Mouse (Mus musculus): Measurements from ENCODE around the gene Gpatch2. TPM values are rescaled to one million over a fixed set of nuclear protein-coding genes. Genes with fewer than 3 reads are reported as not detected.
A peak's percentile ranks its signal among the peaks of the same experiment; 100 is the strongest.

The Gpatch2 gene
- polyA plus RNA-seq, 1 experiment, result 5.3 TPM

DNA sequence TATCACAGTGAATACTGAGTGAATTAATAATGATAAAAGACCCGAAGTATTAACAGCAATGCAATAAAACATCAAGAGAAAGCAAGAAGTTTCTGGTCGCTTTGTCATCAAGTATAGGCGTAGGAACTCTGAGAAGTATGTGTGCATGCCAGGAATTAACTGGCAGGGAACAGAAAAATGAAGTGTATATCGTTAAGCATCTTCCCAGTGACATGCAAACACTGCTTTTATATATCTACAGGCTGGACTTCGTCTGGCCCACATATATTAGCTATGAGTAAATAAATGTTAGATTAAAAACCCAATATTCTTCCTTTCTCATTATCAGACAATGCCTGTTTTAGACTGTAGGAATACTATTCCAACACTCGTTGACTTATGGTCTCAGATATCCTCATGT lies 9.8 kb upstream of the Gpatch2 start:
- Histone ChIP-seq H3K79me2 (ENCODE audit: control insufficient read depth, insufficient read depth) (no peaks in the 10 kb centered on the region), H3K36me3 (ENCODE audit: control insufficient read depth, insufficient read depth) (no peaks in the 10 kb centered on the region), H3ac (ENCODE audit: control insufficient read depth, insufficient read length) (no peak overlapping the region), H3K4me3 (no peak overlapping the region), H3K4me2 (ENCODE audit: low read depth) (no peak overlapping the region), H3K27me3 (ENCODE audit: control insufficient read depth, insufficient read depth, insufficient read length) (no peaks in the 10 kb centered on the region)
- no peak for TF ChIP-seq POLR2A (IDR thresholded peaks at IDR 0.05; ENCODE audit: insufficient read length, low read depth)
- no peak for TF ChIP-seq SRF (IDR thresholded peaks at IDR 0.05; ENCODE audit: control insufficient read depth, insufficient read length, low read depth)
- TF ChIP-seq MAX (IDR thresholded peaks at IDR 0.05; ENCODE audit: low read depth), result no peak
- TF ChIP-seq MYOG (IDR thresholded peaks at IDR 0.05; ENCODE audit: control insufficient read depth in 1 of 3, insufficient read depth in 1 of 3, insufficient read length in 2 of 3, low read depth in 2 of 3), result no peak
- TF ChIP-seq POLR2AphosphoS2 (IDR thresholded peaks at IDR 0.05; ENCODE audit: insufficient read length, low read depth), result no peak
- TF ChIP-seq REST (IDR thresholded peaks at IDR 0.05; ENCODE audit: insufficient read depth, insufficient read length), result no peak
- no peak for TF ChIP-seq TCF12 (IDR thresholded peaks at IDR 0.05; ENCODE audit: insufficient read depth, poor library complexity, severe bottlenecking)
- TF ChIP-seq USF1 (IDR thresholded peaks at IDR 0.05; ENCODE audit: low read depth), result no peak
- TF ChIP-seq TCF3 (IDR thresholded peaks at IDR 0.05; ENCODE audit: insufficient read length, low read depth), result no peak
- TF ChIP-seq MYOD1 (IDR thresholded peaks at IDR 0.05; ENCODE audit: control insufficient read depth in 1 of 3, insufficient read length in 2 of 3, low read depth in 2 of 3), result no peak
- TF ChIP-seq CEBPB (IDR thresholded peaks at IDR 0.05; ENCODE audit: insufficient read depth, poor library complexity, severe bottlenecking), result no peak
- TF ChIP-seq E2F4 (IDR thresholded peaks at IDR 0.05; ENCODE audit: insufficient read depth), result no peak

DNA sequence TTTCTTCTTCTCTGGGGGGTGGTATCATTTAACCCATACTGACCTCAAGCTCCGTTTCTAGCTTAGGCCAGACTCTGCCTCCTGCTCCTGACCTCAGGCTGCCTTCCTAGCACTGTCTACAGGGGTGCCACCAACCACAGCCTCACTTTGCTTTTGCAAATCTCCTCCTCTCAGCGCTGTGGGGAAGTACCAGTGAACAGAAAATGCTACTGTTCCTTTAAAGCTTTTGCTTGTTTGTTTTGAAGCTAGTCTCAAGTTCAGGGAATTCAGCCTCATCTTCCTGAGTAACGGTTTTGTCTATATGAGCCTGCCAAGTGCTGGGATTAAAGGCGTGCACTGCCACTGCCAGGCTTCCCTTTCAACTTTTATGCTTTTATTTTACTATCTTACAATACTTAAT lies 5.8 kb upstream of the Gpatch2 start:
- Histone ChIP-seq H3K4me2 (ENCODE audit: low read depth) (no peak overlapping the region), H3K79me2 (ENCODE audit: control insufficient read depth, insufficient read depth) (no peaks in the 10 kb centered on the region), H3K4me3 (no peak overlapping the region), H3ac (ENCODE audit: control insufficient read depth, insufficient read length) (no peak overlapping the region), H3K27me3 (ENCODE audit: control insufficient read depth, insufficient read depth, insufficient read length) (no peaks in the 10 kb centered on the region), H3K36me3 (ENCODE audit: control insufficient read depth, insufficient read depth) (no peaks in the 10 kb centered on the region)
- TF ChIP-seq POLR2A (IDR thresholded peaks at IDR 0.05; ENCODE audit: insufficient read length, low read depth) (no peak), TCF12 (IDR thresholded peaks at IDR 0.05; ENCODE audit: insufficient read depth, poor library complexity, severe bottlenecking) (no peak), MYOD1 (IDR thresholded peaks at IDR 0.05; ENCODE audit: control insufficient read depth in 1 of 3, insufficient read length in 2 of 3, low read depth in 2 of 3) (no peak), MAX (IDR thresholded peaks at IDR 0.05; ENCODE audit: low read depth) (no peak), TCF3 (IDR thresholded peaks at IDR 0.05; ENCODE audit: insufficient read length, low read depth) (no peak), REST (IDR thresholded peaks at IDR 0.05; ENCODE audit: insufficient read depth, insufficient read length) (no peak), SRF (IDR thresholded peaks at IDR 0.05; ENCODE audit: control insufficient read depth, insufficient read length, low read depth) (no peak), USF1 (IDR thresholded peaks at IDR 0.05; ENCODE audit: low read depth) (no peak), E2F4 (IDR thresholded peaks at IDR 0.05; ENCODE audit: insufficient read depth) (no peak), CEBPB (IDR thresholded peaks at IDR 0.05; ENCODE audit: insufficient read depth, poor library complexity, severe bottlenecking) (no peak), POLR2AphosphoS2 (IDR thresholded peaks at IDR 0.05; ENCODE audit: insufficient read length, low read depth) (no peak), MYOG (IDR thresholded peaks at IDR 0.05; ENCODE audit: control insufficient read depth in 1 of 3, insufficient read depth in 1 of 3, insufficient read length in 2 of 3, low read depth in 2 of 3) (no peak)

- Histone ChIP-seq H3K79me2 (ENCODE audit: control insufficient read depth, insufficient read depth) (peaks cover 2% of the 10 kb centered on the region), H3K36me3 (ENCODE audit: control insufficient read depth, insufficient read depth) (no peaks in the 10 kb centered on the region), H3ac (ENCODE audit: control insufficient read depth, insufficient read length) (no peak overlapping the region), H3K4me3 (no peak overlapping the region), H3K4me2 (ENCODE audit: low read depth) (no peak overlapping the region), H3K27me3 (ENCODE audit: control insufficient read depth, insufficient read depth, insufficient read length) (no peaks in the 10 kb centered on the region)
- TF ChIP-seq SRF (IDR thresholded peaks at IDR 0.05; ENCODE audit: control insufficient read depth, insufficient read length, low read depth) (no peak), POLR2AphosphoS2 (IDR thresholded peaks at IDR 0.05; ENCODE audit: insufficient read length, low read depth) (no peak), MAX (IDR thresholded peaks at IDR 0.05; ENCODE audit: low read depth) (no peak), TCF3 (IDR thresholded peaks at IDR 0.05; ENCODE audit: insufficient read length, low read depth) (no peak), MYOG (IDR thresholded peaks at IDR 0.05; ENCODE audit: control insufficient read depth in 1 of 3, insufficient read depth in 1 of 3, insufficient read length in 2 of 3, low read depth in 2 of 3) (no peak)
Measured at GRCm38 (mm10) chr1:187210736-187211135, 4.6 kb upstream of the Gpatch2 start.

GRCm38 (mm10) chr1:187216620-187217410 lies 1.5 kb downstream of the Gpatch2 start:
- H3K79me2 ChIP-seq (ENCODE audit: control insufficient read depth, insufficient read depth), result peaks cover 38% of the 10 kb centered on the region
- TF ChIP-seq CEBPB (IDR thresholded peaks at IDR 0.05; ENCODE audit: insufficient read depth, poor library complexity, severe bottlenecking) (no peak), POLR2AphosphoS2 (IDR thresholded peaks at IDR 0.05; ENCODE audit: insufficient read length, low read depth) (no peak), SRF (IDR thresholded peaks at IDR 0.05; ENCODE audit: control insufficient read depth, insufficient read length, low read depth) (no peak), MYOD1 (IDR thresholded peaks at IDR 0.05; ENCODE audit: control insufficient read depth in 1 of 3, insufficient read length in 2 of 3, low read depth in 2 of 3) (no peak), MAX (IDR thresholded peaks at IDR 0.05; ENCODE audit: low read depth) (no peak), MYOG (IDR thresholded peaks at IDR 0.05; ENCODE audit: control insufficient read depth in 1 of 3, insufficient read depth in 1 of 3, insufficient read length in 2 of 3, low read depth in 2 of 3) (no peak), TCF12 (IDR thresholded peaks at IDR 0.05; ENCODE audit: insufficient read depth, poor library complexity, severe bottlenecking) (no peak), USF1 (IDR thresholded peaks at IDR 0.05; ENCODE audit: low read depth) (no peak), E2F4 (IDR thresholded peaks at IDR 0.05; ENCODE audit: insufficient read depth) (no peak), REST (IDR thresholded peaks at IDR 0.05; ENCODE audit: insufficient read depth, insufficient read length) (no peak), POLR2A (IDR thresholded peaks at IDR 0.05; ENCODE audit: insufficient read length, low read depth) (no peak), TCF3 (IDR thresholded peaks at IDR 0.05; ENCODE audit: insufficient read length, low read depth) (no peak)
- H3K4me3 ChIP-seq, result peak overlapping the region; percentile 66
- no peaks in the 10 kb centered on the region for H3K36me3 ChIP-seq (ENCODE audit: control insufficient read depth, insufficient read depth)
- no peak overlapping the region for H3K4me2 ChIP-seq (ENCODE audit: low read depth)
- H3K27me3 ChIP-seq (ENCODE audit: control insufficient read depth, insufficient read depth, insufficient read length), result no peaks in the 10 kb centered on the region
- H3ac ChIP-seq (ENCODE audit: control insufficient read depth, insufficient read length), result no peak overlapping the region

All from myocyte (in vitro differentiated cells).